Mouse (Mus musculus) bone marrow, adult 2 months (tissue): ENCODE data around the gene Cytip.

ENCODE experiments used
- CTCF ChIP-seq: fragments of 200-500 bp; IDR thresholded peaks from 2 replicates; pipeline ENCODE4 v1.5.1; 2011; ENCODE audit warnings: low read length, control low read depth; ENCODE audit not compliant: control insufficient read depth, insufficient read depth
- POLR2A ChIP-seq: fragments of 200-500 bp; IDR thresholded peaks from 2 replicates; pipeline ENCODE4 v1.6.1; 2011; ENCODE audit warnings: low read depth, mild to moderate bottlenecking, control low read depth, low read length, borderline replicate concordance; ENCODE audit not compliant: control insufficient read depth

GRCm38 (mm10) chr2:58175392-58176291 is 19.7 kb downstream of the Cytip start:
- no peak for TF ChIP-seq CTCF
- TF ChIP-seq POLR2A: no peak
